Mouse (Mus musculus) urinary bladder, adult 18-20 months (tissue): ENCODE data around the gene Slc16a10.
A peak's percentile ranks its signal among the peaks of the same experiment; 100 is the strongest.

Experiments used
- DNase-seq, 2 experiments: peaks; one replicate each; pipeline ENCODE4 v3.0.0; 2022; ENCODE audit warnings: low spot score in 2 of 2, mixed read lengths in 2 of 2

Slc16a10 gene

DNA sequence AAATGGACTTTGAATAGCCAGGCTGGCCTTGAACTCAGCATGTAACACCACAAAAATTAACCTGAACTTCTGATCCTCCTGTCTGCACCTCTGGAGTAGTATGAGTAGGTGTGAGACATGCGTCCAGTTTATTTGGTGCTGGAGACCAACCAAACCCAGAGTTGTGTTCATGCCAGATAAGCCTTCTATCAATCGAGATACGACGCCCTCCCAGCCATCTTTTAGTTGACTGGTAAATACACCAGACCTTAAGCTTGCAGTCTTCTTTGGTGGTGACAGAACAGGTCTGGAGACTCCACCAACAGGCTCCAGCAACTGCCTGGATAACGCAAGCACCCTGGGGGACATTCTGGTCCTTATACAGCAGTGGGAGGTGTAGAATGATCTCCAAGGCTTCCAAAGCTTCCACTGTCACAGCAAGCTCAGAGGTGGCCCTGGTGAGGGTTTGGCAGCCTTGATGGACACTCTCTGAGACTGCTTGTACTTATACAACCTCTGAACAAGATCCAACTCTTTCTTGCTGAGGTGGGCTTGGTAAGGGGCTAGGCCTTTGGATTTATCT is 7.6 kb upstream of the Slc16a10 start:
- DNase-seq, result no peak

GRCm38 (mm10) chr10:40147325-40148059 is 5.4 kb upstream of the Slc16a10 start:
- no peak for DNase-seq

- no peak for DNase-seq
Observed at GRCm38 (mm10) chr10:40146451-40146850, 4.4 kb upstream of the Slc16a10 start.

GRCm38 (mm10) chr10:40144815-40145214 is 2.8 kb upstream of the Slc16a10 start:
- no peak for DNase-seq

DNA sequence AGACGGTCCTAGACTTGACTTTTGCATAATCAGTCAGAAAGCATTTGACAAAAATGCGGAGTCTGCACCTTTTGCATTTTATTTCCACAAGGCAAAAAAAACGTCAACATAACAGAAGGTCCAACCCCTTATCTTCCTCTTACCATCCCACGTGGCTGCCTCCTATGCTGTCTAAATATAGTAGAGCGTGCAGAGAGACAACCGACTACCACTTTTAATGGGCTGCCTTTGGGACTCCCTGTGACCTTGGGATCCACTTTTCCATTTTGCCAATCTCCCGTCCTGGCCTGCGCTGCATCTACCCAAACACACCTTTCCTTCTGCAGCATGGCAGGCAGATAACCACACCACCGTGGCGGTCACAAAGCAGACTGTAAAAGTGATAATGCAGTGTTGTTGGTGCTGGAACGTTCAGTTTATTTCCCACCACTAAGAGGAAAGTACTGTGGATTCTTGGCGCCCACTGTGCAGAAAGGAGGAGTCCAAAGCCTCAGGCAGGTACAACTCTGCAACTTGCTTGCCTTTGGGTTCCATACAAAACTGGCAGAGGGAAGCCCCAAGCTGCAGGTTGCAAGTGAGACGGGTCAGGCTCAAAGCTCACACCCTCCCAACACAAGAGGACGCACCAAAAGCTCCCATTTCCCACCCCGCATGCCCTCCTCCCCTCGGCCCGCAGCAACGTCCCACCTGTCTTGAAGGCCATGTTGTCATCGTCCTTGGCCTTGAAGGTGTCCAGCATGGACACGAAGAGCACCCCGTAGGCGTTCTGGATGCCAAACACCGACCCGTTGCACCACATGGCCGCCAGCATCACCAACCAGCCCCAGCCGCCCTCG is 824 bp downstream of the Slc16a10 start:
- peak in 1 of 2 experiments; percentile 15 for DNase-seq

GRCm38 (mm10) chr10:40139646-40140045 is 2.4 kb downstream of the Slc16a10 start:
- DNase-seq, result no peak

DNA sequence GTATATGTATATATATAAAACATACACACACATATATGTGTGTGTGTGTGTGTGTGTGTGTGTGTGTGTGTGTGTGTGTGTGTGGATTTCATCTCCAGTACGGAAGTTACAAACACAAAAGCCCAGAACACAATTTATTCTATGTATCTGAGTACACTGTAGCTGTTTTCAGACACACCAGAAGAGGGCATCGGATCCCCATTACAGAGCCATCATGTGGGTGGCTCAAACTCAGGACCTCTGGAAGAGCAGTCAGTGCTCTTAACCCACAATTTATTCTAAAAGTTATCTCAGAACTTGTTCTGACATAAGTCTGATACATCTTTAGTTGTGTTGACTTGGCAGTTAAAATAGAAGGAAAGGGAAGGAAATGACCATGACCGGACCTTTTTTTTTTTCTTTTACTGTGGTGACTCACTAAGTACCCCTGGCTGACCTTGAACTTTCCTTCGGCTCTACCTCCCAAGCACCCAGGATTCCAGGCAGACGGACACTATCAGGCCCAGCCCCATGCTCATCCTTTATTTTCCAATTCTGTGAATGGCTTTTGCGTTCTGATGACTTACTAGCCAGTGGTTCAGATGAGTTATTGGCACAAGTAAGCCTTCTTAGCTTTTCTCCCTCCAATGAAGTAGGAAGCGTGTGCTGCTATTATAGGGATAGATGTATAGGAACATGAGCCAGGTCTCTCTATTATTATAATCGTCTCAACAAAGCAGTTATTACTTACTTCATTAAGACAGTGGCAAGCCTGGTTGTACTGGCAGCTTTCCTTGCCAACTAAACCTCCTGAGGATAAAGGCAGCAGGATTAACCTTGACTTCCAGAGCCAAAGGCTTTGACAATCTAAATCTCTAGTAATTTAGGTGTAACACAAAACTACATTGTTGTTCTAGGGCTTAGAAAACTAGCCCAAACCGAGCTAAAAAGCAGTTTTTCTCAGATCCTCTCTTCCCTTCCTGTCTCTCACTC is 6.0 kb downstream of the Slc16a10 start:
- no peak for DNase-seq

DNA sequence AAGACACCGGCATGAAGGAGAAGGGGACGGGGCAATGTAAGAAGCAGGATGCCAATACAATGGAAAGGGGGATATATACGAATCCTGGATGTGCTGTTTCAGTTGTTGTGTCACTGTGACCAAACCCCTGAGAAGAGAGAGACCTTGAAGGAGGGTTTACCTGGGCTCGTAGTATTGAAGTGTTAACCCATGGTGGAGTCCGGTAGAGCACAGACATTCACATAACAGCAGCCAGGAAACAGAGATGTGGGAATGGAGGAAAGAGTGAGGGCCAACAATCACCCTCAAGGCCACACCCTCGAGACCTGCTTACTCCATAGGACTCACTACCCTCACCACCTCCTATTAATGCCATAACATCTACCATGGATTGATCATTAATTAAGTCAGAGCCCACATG is 7.2 kb downstream of the Slc16a10 start:
- no peak for DNase-seq

GRCm38 (mm10) chr10:40133636-40134035 is 8.4 kb downstream of the Slc16a10 start:
- DNase-seq, result no peak

GRCm38 (mm10) chr10:40131690-40132418 is 10.2 kb downstream of the Slc16a10 start:
- DNase-seq, result no peak

- DNase-seq, result no peak
Observed at GRCm38 (mm10) chr10:40130126-40130525, 11.9 kb downstream of the Slc16a10 start.

- no peak for DNase-seq
Observed at GRCm38 (mm10) chr10:40129134-40129533, 12.9 kb downstream of the Slc16a10 start.

DNA sequence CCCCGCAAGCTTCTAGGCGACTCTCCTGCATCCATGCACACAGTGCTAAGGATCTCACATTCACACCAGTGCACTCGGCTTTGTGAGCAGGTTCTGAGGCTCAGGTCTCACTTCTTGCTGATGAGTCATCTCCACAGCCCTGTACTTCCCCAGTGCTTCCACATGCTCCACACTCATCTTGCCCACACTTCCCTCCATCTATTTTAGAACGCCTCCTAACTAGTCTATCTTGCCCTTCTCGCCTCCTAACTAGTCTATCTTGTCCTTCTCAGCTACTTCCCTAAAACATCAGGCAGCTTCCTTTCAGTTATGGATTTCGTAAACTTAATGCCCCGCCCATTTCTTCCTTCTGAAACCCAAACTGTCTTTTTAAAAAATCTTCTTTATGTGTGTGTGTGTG is 13.6 kb downstream of the Slc16a10 start:
- DNase-seq, result no peak

DNA sequence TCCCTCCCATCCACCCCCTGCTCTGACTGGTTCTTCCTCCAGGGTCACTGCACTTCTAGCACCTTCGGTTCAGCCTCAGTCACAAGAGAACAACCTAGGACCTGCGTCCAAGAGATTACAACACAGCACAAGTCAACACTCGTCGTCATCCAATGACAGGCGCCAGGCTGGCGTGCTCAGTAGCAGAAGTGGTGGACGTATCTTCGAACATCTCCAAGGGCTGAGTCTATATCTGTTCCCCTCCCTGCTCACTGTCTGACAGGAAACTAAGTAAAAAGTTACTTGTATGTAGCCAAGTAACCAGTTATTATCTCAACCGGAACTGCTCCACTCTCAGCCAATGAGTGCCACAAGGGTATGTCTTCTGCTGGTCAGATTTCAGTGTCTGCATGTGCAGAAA is 16.9 kb downstream of the Slc16a10 start:
- DNase-seq, result peak; percentile 19 to 46

- DNase-seq, result no peak
Observed at GRCm38 (mm10) chr10:40124570-40124969, 17.5 kb downstream of the Slc16a10 start.

- no peak for DNase-seq
Observed at GRCm38 (mm10) chr10:40124096-40124495, 18.0 kb downstream of the Slc16a10 start.

DNA sequence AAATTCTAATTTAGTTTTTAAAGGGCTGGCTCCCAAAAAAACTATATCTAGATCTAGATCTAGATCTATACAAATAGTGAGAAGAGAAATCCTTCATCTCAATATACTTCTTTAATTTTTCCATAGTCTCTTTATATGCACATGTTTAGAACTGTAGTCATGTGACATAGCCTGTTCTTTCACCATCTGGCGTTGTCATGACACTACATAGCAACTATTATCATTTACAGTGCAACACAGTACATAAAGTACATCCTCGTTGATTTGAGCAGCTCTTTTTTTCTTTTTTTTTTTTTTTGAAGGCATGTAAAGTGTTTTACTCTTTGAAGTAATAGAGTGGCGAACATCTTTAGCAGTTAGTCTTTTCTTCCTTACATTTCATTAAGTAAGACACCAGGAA is 22.6 kb downstream of the Slc16a10 start:
- DNase-seq, result no peak

- DNase-seq, result no peak
Observed at GRCm38 (mm10) chr10:40118743-40119387, 23.2 kb downstream of the Slc16a10 start.

- DNase-seq, result no peak
Observed at GRCm38 (mm10) chr10:40113517-40114085, 28.5 kb downstream of the Slc16a10 start.

GRCm38 (mm10) chr10:40112256-40112655 is 29.8 kb downstream of the Slc16a10 start:
- DNase-seq, result no peak
